Mouse (Mus musculus): Measurements from ENCODE around the gene Otulin. TPM values are rescaled to one million over a fixed set of nuclear protein-coding genes. Genes with fewer than 3 reads are reported as not detected.

Gene Otulin
- total RNA-seq (2012; rRNA removed) (40.0 and 51.2 TPM in 2 replicates), total RNA-seq (2014; rRNA removed) (80.2 and 84.6 TPM in 2 replicates), polyA plus RNA-seq (2012; ENCODE audit: insufficient read length, low read depth) (84.8 and 91.0 TPM in 2 replicates)

DNA sequence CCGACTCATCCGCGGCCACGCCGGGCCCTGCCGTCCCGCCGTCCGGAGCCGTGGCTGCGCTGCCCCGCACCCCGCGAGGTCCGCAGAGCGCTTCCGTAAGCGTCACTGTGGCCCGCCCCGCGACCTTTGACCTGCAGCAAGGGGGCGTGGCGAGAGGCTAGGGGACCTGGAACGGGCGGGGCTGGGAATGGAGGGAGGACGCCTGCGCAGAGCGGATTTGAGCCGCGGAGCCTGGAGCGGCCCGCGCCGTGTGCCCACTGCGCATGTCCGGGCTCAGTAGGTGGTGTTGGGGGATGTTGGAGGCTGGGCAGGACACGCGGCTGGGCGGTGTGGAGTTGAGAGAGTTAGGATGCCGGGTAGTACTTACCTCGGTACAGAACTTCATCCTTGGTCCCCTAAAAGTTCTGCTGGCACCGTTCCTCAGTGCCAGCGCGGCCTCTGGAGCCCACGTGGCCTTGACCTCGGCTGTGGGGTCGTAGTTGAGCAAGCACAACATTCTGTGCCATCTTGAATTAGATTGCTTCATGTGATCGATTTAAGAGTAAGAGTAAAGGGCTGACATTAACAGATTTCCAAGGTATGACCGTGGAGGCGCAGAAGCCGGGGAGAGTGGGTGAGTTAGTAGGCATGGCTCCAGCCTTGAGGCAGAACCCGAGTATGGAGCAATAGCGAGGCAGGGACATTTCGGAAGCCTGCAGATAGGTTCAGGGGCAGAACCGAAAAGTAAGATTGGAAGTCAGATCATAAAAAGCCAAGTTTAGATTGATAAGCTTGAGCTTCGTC, at the start of gene Otulin:
Gene Otulin, minus strand, starts transcription at position 93 of the 783 bp plus-strand sequence.
- Histone ChIP-seq H3K4me3 (replicated peaks in 1 of 3; ENCODE audit: low read depth in 2 of 3, low read length in 2 of 3, poor library complexity in 1 of 3) (peak within 1 kb of the TSS; percentile 87 to 99 (median 96)), H3K36me3 (replicated peaks in 1 of 2; ENCODE audit: control insufficient read depth in 1 of 2, insufficient read depth in 1 of 2, low read length in 1 of 2) (peaks cover 8 to 27% of the 10 kb centered on the region in 2 experiments), H3K27ac (ENCODE audit: insufficient read depth, low read depth) (peak within 1 kb of the TSS; percentile 23; the same call in 1 of the 2 replicates), H3K4me2 (ENCODE audit: insufficient read depth, low read depth, poor library complexity, severe bottlenecking) (peak within 1 kb of the TSS; percentile 86), H3K27me3 (replicated peaks) (no peaks in the 10 kb centered on the region), H3K9me3 (replicated peaks; ENCODE audit: low read length) (no peaks in the 10 kb centered on the region), H3K9ac (ENCODE audit: insufficient read depth, low read depth) (peak within 1 kb of the TSS; percentile 83), H3K79me2 (replicated peaks; ENCODE audit: control insufficient read depth, extremely low read depth, insufficient read depth, poor library complexity, severe bottlenecking) (peaks cover 4% of the 10 kb centered on the region), H3K4me1 (ENCODE audit: control insufficient read depth in 1 of 2, insufficient read depth in 2 of 2) (peaks cover 24 to 46% of the 10 kb centered on the region in 2 experiments)
- dilution Hi-C loops (cut with MboI; ENCODE audit: extremely low pct_ligation_motif_present, extremely low pct_unique_long_range_greater_than_20kb, low sequenced_read_pairs) (no loop called here), in situ Hi-C loops (cut with MboI; ENCODE audit: low pct_ligation_motif_present, low pct_unique_long_range_greater_than_20kb, low sequenced_read_pairs) (no loop called here)
- peak; percentile 98 for DNase-seq (ENCODE audit: extremely low read depth)
- peak; percentile 85 for TF ChIP-seq ZMIZ1 (IDR thresholded peaks at IDR 0.05; ENCODE audit: low read depth, low read length)
- no peak; the same call in 1 of the 2 replicates for TF ChIP-seq ETS1 (conservative IDR thresholded peaks at IDR 0.05; ENCODE audit: low read depth, low read length)
- TF ChIP-seq CHD2 (IDR thresholded peaks at IDR 0.05; ENCODE audit: low read length) = peak; percentile 96
- TF ChIP-seq TCF12 (IDR thresholded peaks at IDR 0.05; ENCODE audit: low read depth, low read length) = peak; percentile 89
- no peak for TF ChIP-seq ZC3H11A (IDR thresholded peaks at IDR 0.05; ENCODE audit: low read depth, low read length)
- no peak for TF ChIP-seq SMC3 (IDR thresholded peaks at IDR 0.05; ENCODE audit: low read depth, low read length)
- TF ChIP-seq SIN3A (IDR thresholded peaks at IDR 0.05; ENCODE audit: low read length) = peak; percentile 43; the same call in 1 of the 2 replicates
- TF ChIP-seq CTCF (conservative IDR thresholded peaks at IDR 0.05 in 1 of 2, IDR thresholded peaks at IDR 0.05 in 1 of 2; ENCODE audit: low read depth in 2 of 2, low read length in 2 of 2) = no peak
- TF ChIP-seq CHD1 (IDR thresholded peaks at IDR 0.05; ENCODE audit: low read depth, low read length) = 0 out of 2 replicates have a peak, but pooled peaks have one; percentile 44
- TF ChIP-seq NRF1 (IDR thresholded peaks at IDR 0.05; ENCODE audit: low read depth, low read length) = peak; percentile 98
- no peak for TF ChIP-seq RCOR1 (conservative IDR thresholded peaks at IDR 0.05; ENCODE audit: low read depth, low read length)
- peak; percentile 84 for TF ChIP-seq HCFC1 (IDR thresholded peaks at IDR 0.05; ENCODE audit: low read depth, low read length)
- peak; percentile 97 for TF ChIP-seq NELFE (IDR thresholded peaks at IDR 0.05; ENCODE audit: low read depth, low read length)
- TF ChIP-seq MAZ (IDR thresholded peaks at IDR 0.05; ENCODE audit: low read depth, low read length) = peak; percentile 95
- peak; percentile 51; the same call in 1 of the 2 replicates for TF ChIP-seq IRF4 (IDR thresholded peaks at IDR 0.05; ENCODE audit: low read depth, low read length)
- TF ChIP-seq BHLHE40 (IDR thresholded peaks at IDR 0.05; ENCODE audit: low read depth, low read length) = no peak
- TF ChIP-seq USF2 (conservative IDR thresholded peaks at IDR 0.05; ENCODE audit: low read depth, low read length) = no peak
- peak; percentile 94 for TF ChIP-seq MAX (IDR thresholded peaks at IDR 0.05; ENCODE audit: low read length)
- peak; percentile 99 for TF ChIP-seq ELF1 (IDR thresholded peaks at IDR 0.05; ENCODE audit: low read depth, low read length)
- peak; percentile 86 for TF ChIP-seq TBP (conservative IDR thresholded peaks at IDR 0.05; ENCODE audit: low read depth, low read length)
- TF ChIP-seq POLR2AphosphoS2 (IDR thresholded peaks at IDR 0.05; ENCODE audit: low read depth, low read length) = peak; percentile 92
- TF ChIP-seq MXI1 (IDR thresholded peaks at IDR 0.05; ENCODE audit: low read depth, low read length) = peak; percentile 94
- peak; percentile 66; the same call in 1 of the 2 replicates for TF ChIP-seq KAT2A (IDR thresholded peaks at IDR 0.05; ENCODE audit: insufficient replicate concordance, low read length)
- TF ChIP-seq POLR2A (IDR thresholded peaks at IDR 0.05; ENCODE audit: low read depth, low read length) = peak; percentile 97
- TF ChIP-seq MEF2A (IDR thresholded peaks at IDR 0.05; ENCODE audit: borderline replicate concordance, low read depth, low read length) = peak; percentile 61; the same call in 1 of the 2 replicates
- peak; percentile 93 for TF ChIP-seq MYC (IDR thresholded peaks at IDR 0.05; ENCODE audit: low read depth, low read length)
- TF ChIP-seq JUND (conservative IDR thresholded peaks at IDR 0.05; ENCODE audit: low read depth, low read length) = no peak
